ENCODE assay signal across 15 mouse cellular contexts in the genomic region with DNA sequence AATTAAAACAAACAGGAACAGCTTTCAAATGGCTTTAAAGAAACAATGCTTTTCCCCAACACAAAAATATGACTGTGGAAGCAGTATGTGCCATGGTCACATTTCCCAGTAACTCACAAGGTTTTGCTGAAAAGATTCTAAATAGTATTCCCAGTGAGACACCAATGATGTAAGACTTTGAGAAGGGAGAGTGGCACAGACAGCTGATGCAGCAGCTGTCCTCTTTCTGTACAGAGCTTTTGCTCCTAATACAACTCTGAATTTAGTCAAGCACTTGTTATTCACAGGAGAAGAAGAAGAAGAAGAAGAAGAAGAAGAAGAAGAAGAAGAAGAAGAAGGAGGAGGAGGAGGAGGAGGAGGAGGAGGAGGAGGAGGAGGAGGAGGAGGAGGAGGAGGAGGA.
"Had no signal": no experiment of that assay in that cellular context is flagged by ENCODE, and none has a peak within 500 bp of the region (broad histone marks: within the 10 kb centered on the region; RNA-seq: fewer than 3 reads in every experiment).

No protein-coding gene starts in this region.

- H3K9me3 ChIP-seq: midbrain, embryonic 10.5 days; midbrain, embryonic 12.5 days; neural tube, embryonic 12.5 days; stomach, embryonic 15.5 days had no signal

- H3K27me3 ChIP-seq: midbrain, embryonic 12.5 days; neural tube, embryonic 12.5 days; stomach, embryonic 15.5 days had no signal

- H3K27ac ChIP-seq: midbrain, embryonic 10.5 days; midbrain, embryonic 12.5 days; neural tube, embryonic 12.5 days; stomach, embryonic 15.5 days; stomach, postnatal 0 days had no signal

- H3K4me3 ChIP-seq: midbrain, embryonic 10.5 days; midbrain, embryonic 12.5 days; neural tube, embryonic 12.5 days; stomach, embryonic 15.5 days had no signal

- DNase-seq: lung, adult 18-20 months; lung, embryonic 14.5 days; lung, postnatal 10 days; lung, postnatal 4 days; midbrain, embryonic 14.5 days; right cerebral cortex, postnatal 14 days; thymus, adult 2 months; thymus, postnatal 25 days; thymus, postnatal 4 days had no signal

- H3K9ac ChIP-seq: lung, embryonic 14.5 days; midbrain, embryonic 12.5 days; neural tube, embryonic 12.5 days; stomach, embryonic 15.5 days had no signal

- ATAC-seq: midbrain, embryonic 16.5 days had no signal

- H3K36me3 ChIP-seq: midbrain, embryonic 10.5 days; midbrain, embryonic 12.5 days; neural tube, embryonic 12.5 days; stomach, embryonic 15.5 days had no signal

- H3K4me2 ChIP-seq: lung, embryonic 14.5 days; midbrain, embryonic 12.5 days; neural tube, embryonic 12.5 days; stomach, embryonic 15.5 days had no signal
